In genomic region chr3:147968271-147968670, GRCm38 (mm10) we compare ENCODE assay signal across 24 mouse cellular contexts.
A peak's percentile ranks its signal among the peaks of the same experiment; 100 is the strongest.
DNase-seq lines count a peak whose midpoint lies in the region; ATAC-seq lines count a peak whose summit lies in the region.
"Had no signal": no experiment of that assay in that cellular context is flagged by ENCODE, and none has a peak within 500 bp of the region (broad histone marks: within the 10 kb centered on the region; RNA-seq: fewer than 3 reads in every experiment).

No protein-coding gene starts in this region.

- intact Hi-C loops in gastrocnemius, postnatal 14 days (cut with DNase I; ENCODE audit: low total_unique reads) = no loop called here

- no peaks in the 10 kb centered on the region for H3K9me3 ChIP-seq in hindbrain, embryonic 11.5 days (ENCODE audit: control insufficient read depth, low read length)
- H3K9me3 ChIP-seq in hindbrain, embryonic 16.5 days (ENCODE audit: control insufficient read depth, low read length) = no peaks in the 10 kb centered on the region
- H3K9me3 ChIP-seq in hindbrain, embryonic 15.5 days = no peaks in the 10 kb centered on the region
- no peaks in the 10 kb centered on the region for H3K9me3 ChIP-seq in midbrain, embryonic 15.5 days
- no peaks in the 10 kb centered on the region for H3K9me3 ChIP-seq in heart, embryonic 12.5 days (replicated peaks)
- H3K9me3 ChIP-seq: embryonic facial prominence, embryonic 13.5 days; forebrain, embryonic 15.5 days; heart, embryonic 13.5 days; liver, embryonic 15.5 days; lung, embryonic 15.5 days had no signal

- H3K4me3 ChIP-seq in hindbrain, embryonic 11.5 days (ENCODE audit: low read depth, low read length) = no peak overlapping the region
- H3K4me3 ChIP-seq in hindbrain, embryonic 16.5 days (ENCODE audit: low read length) = no peak overlapping the region
- H3K4me3 ChIP-seq in hindbrain, embryonic 15.5 days = no peak overlapping the region
- H3K4me3 ChIP-seq in midbrain, embryonic 15.5 days = no peak overlapping the region
- no peak overlapping the region for H3K4me3 ChIP-seq in heart, embryonic 12.5 days
- H3K4me3 ChIP-seq: embryonic facial prominence, embryonic 13.5 days; forebrain, embryonic 15.5 days; heart, embryonic 13.5 days; liver, embryonic 15.5 days; lung, embryonic 15.5 days had no signal

- no peak overlapping the region for H3K9ac ChIP-seq in hindbrain, embryonic 11.5 days (ENCODE audit: low read depth, low read length)
- no peak overlapping the region for H3K9ac ChIP-seq in hindbrain, embryonic 16.5 days (ENCODE audit: low read depth, low read length)
- H3K9ac ChIP-seq in hindbrain, embryonic 15.5 days = no peak overlapping the region
- no peak overlapping the region for H3K9ac ChIP-seq in midbrain, embryonic 15.5 days
- H3K9ac ChIP-seq in heart, embryonic 12.5 days = no peak overlapping the region
- H3K9ac ChIP-seq: embryonic facial prominence, embryonic 13.5 days; forebrain, embryonic 15.5 days; heart, embryonic 13.5 days; liver, embryonic 15.5 days; lung, embryonic 15.5 days had no signal

- peak; percentile 63 for ATAC-seq in hindbrain, embryonic 11.5 days (ENCODE audit: low FRiP score)
- no peak for ATAC-seq in hindbrain, embryonic 16.5 days
- 0 out of 2 replicates have a peak, but pooled peaks have one; percentile 15 for ATAC-seq in hindbrain, embryonic 15.5 days (ENCODE audit: low FRiP score, low read depth)
- ATAC-seq in midbrain, embryonic 15.5 days (replicated peaks) = peak; percentile 49
- no peak for ATAC-seq in heart, embryonic 12.5 days (ENCODE audit: insufficient number of reproducible peaks, low FRiP score)
- ATAC-seq: forebrain, embryonic 15.5 days had no signal

- H3K27me3 ChIP-seq in hindbrain, embryonic 11.5 days (ENCODE audit: control insufficient read depth, insufficient read depth, low read length) = no peaks in the 10 kb centered on the region
- no peaks in the 10 kb centered on the region; the same call in 1 of the 2 replicates for H3K27me3 ChIP-seq in hindbrain, embryonic 16.5 days (replicated peaks; ENCODE audit: control insufficient read depth, insufficient read depth, low read length)
- H3K27me3 ChIP-seq in hindbrain, embryonic 15.5 days = no peaks in the 10 kb centered on the region
- H3K27me3 ChIP-seq in midbrain, embryonic 15.5 days (replicated peaks) = no peaks in the 10 kb centered on the region
- H3K27me3 ChIP-seq in heart, embryonic 12.5 days (replicated peaks) = no peaks in the 10 kb centered on the region
- H3K27me3 ChIP-seq: embryonic facial prominence, embryonic 13.5 days; forebrain, embryonic 15.5 days; heart, embryonic 13.5 days; liver, embryonic 15.5 days; lung, embryonic 15.5 days had no signal

- no peak for DNase-seq in hindbrain, embryonic 11.5 days (ENCODE audit: low spot score)
- DNase-seq in R1 (ENCODE audit: low read depth, low spot score) = peak; percentile 6
- DNase-seq in embryo, embryonic 10.5 days (ENCODE audit: low spot score) = no peak
- DNase-seq in gastrocnemius, postnatal 14 days = no peak
- DNase-seq: adrenal gland, adult 8-10 months; cerebellum, adult 11-12 months; cerebellum, postnatal 14 days; gastrocnemius, postnatal 10 days; heart, adult 11 months; heart, postnatal 14 days; kidney, adult 2 months; kidney, postnatal 10 days; liver; lung, postnatal 36 days; thymus, postnatal 25 days had no signal

- 61% methylated on average over 11 of the region's 11 CpGs for WGBS in hindbrain, embryonic 11.5 days
- WGBS in hindbrain, embryonic 16.5 days = 55% methylated on average over 11 of the region's 11 CpGs
- WGBS in hindbrain, embryonic 15.5 days = 53% methylated on average over 11 of the region's 11 CpGs
- WGBS in midbrain, embryonic 15.5 days = 34% methylated on average over 11 of the region's 11 CpGs
- WGBS in heart, embryonic 12.5 days = 73% methylated on average over 11 of the region's 11 CpGs

- H3K27ac ChIP-seq in hindbrain, embryonic 11.5 days (ENCODE audit: low read depth, low read length) = no peak overlapping the region
- no peak overlapping the region for H3K27ac ChIP-seq in hindbrain, embryonic 16.5 days (ENCODE audit: low read depth, low read length)
- no peak overlapping the region for H3K27ac ChIP-seq in hindbrain, embryonic 15.5 days (replicated peaks)
- no peak overlapping the region for H3K27ac ChIP-seq in midbrain, embryonic 15.5 days
- no peak overlapping the region for H3K27ac ChIP-seq in heart, embryonic 12.5 days (ENCODE audit: poor library complexity, severe bottlenecking)
- H3K27ac ChIP-seq: embryonic facial prominence, embryonic 13.5 days; forebrain, embryonic 15.5 days; heart, embryonic 13.5 days; liver, embryonic 15.5 days; lung, embryonic 15.5 days had no signal

- no peak overlapping the region for H3K4me2 ChIP-seq in hindbrain, embryonic 11.5 days (replicated peaks; ENCODE audit: low read depth, low read length)
- no peak overlapping the region for H3K4me2 ChIP-seq in hindbrain, embryonic 16.5 days (ENCODE audit: low read length)
- 0 out of 2 replicates have a peak overlapping the region, but pooled peaks have one; percentile 17 for H3K4me2 ChIP-seq in hindbrain, embryonic 15.5 days
- H3K4me2 ChIP-seq in midbrain, embryonic 15.5 days = peak overlapping the region; percentile 19; the same call in 1 of the 2 replicates
- H3K4me2 ChIP-seq in heart, embryonic 12.5 days = no peak overlapping the region
- H3K4me2 ChIP-seq: embryonic facial prominence, embryonic 13.5 days; forebrain, embryonic 15.5 days; heart, embryonic 13.5 days; liver, embryonic 15.5 days; lung, embryonic 15.5 days had no signal

- H3K4me1 ChIP-seq in hindbrain, embryonic 11.5 days (replicated peaks; ENCODE audit: control insufficient read depth, insufficient read depth, low read length) = no peaks in the 10 kb centered on the region
- H3K4me1 ChIP-seq in hindbrain, embryonic 16.5 days (ENCODE audit: control insufficient read depth, insufficient read depth, low read depth, low read length) = peaks cover 6% of the 10 kb centered on the region; the same call in 1 of the 2 replicates
- H3K4me1 ChIP-seq in hindbrain, embryonic 15.5 days (replicated peaks) = peaks cover 15% of the 10 kb centered on the region
- peaks cover 32% of the 10 kb centered on the region for H3K4me1 ChIP-seq in midbrain, embryonic 15.5 days
- 0 out of 2 replicates have a peak, but pooled peaks cover 6% of the 10 kb centered on the region for H3K4me1 ChIP-seq in heart, embryonic 12.5 days (replicated peaks)
- H3K4me1 ChIP-seq: liver, embryonic 15.5 days; lung, embryonic 15.5 days had no signal

- no peaks in the 10 kb centered on the region for H3K36me3 ChIP-seq in hindbrain, embryonic 11.5 days (ENCODE audit: control insufficient read depth, insufficient read depth, low read length)
- no peaks in the 10 kb centered on the region for H3K36me3 ChIP-seq in hindbrain, embryonic 16.5 days (ENCODE audit: control insufficient read depth, insufficient read depth, low read length)
- H3K36me3 ChIP-seq in hindbrain, embryonic 15.5 days = no peaks in the 10 kb centered on the region
- no peaks in the 10 kb centered on the region for H3K36me3 ChIP-seq in midbrain, embryonic 15.5 days (replicated peaks)
- H3K36me3 ChIP-seq in heart, embryonic 12.5 days = no peaks in the 10 kb centered on the region
- H3K36me3 ChIP-seq: embryonic facial prominence, embryonic 13.5 days; forebrain, embryonic 15.5 days; heart, embryonic 13.5 days; liver, embryonic 15.5 days; lung, embryonic 15.5 days had no signal

Comparison
In these comparisons a context has a peak if more than half of its experiments do, and no peak if none do; other contexts are left out.
1. ATAC-seq: peak in hindbrain, embryonic 11.5 days (single experiment), hindbrain, embryonic 15.5 days (single experiment) and midbrain, embryonic 15.5 days (single experiment); none in hindbrain, embryonic 16.5 days (single experiment) and heart, embryonic 12.5 days (single experiment).
2. H3K4me2 ChIP-seq: peak in hindbrain, embryonic 15.5 days (single experiment) and midbrain, embryonic 15.5 days (single experiment); none in hindbrain, embryonic 11.5 days (single experiment), hindbrain, embryonic 16.5 days (single experiment) and heart, embryonic 12.5 days (single experiment).